Mouse (Mus musculus) cerebellum, adult 2 months (tissue): ENCODE measurements around the gene Ppp4r1. TPM values are rescaled to one million over a fixed set of nuclear protein-coding genes. Genes with fewer than 3 reads are reported as not detected.

Source experiments
- DNase-seq, 2 experiments: peaks; one replicate each; pipeline ENCODE4 v3.0.0; 2021
- H3K27ac ChIP-seq: fragments of 200-500 bp; 2 replicates; pipeline ENCODE4 v1.5.1; 2012; ENCODE audit warnings: low read length, control low read depth, inconsistent platforms; ENCODE audit not compliant: insufficient read depth
- H3K27me3 ChIP-seq: fragments of 200-500 bp; 2 replicates; pipeline ENCODE4 v1.6.1; 2012; ENCODE audit warnings: inconsistent platforms, mild to moderate bottlenecking, low read length, moderate library complexity; ENCODE audit not compliant: control insufficient read depth, insufficient read depth
- H3K4me1 ChIP-seq: fragments of 200-500 bp; 2 replicates; pipeline ENCODE4 v1.6.1; 2011; ENCODE audit warnings: low read length; ENCODE audit not compliant: control insufficient read depth, insufficient read depth
- H3K4me3 ChIP-seq: fragments of 200-500 bp; replicated peaks from 2 replicates; pipeline ENCODE3; 2011; ENCODE audit warnings: mild to moderate bottlenecking, low read depth, low read length, control low read depth; ENCODE audit not compliant: insufficient read depth
- CTCF ChIP-seq: fragments of 200-500 bp; IDR thresholded peaks from 2 replicates; pipeline ENCODE4 v1.5.1; 2011; ENCODE audit warnings: low read depth, mild to moderate bottlenecking, control low read depth, low read length, moderate library complexity, borderline replicate concordance; ENCODE audit not compliant: insufficient read depth
- POLR2A ChIP-seq: fragments of 200-500 bp; IDR thresholded peaks from 2 replicates; pipeline ENCODE4 v1.6.1; 2011; ENCODE audit warnings: low read length, control low read depth, borderline replicate concordance; ENCODE audit not compliant: insufficient read depth
- WGBS: fragments of 180-500 bp; shearing (Covaris S2); methylation state at CpG from one replicate; pipeline ENCODE4 v1.1.7; 2018; 5-methylcytosine and 5-hydroxymethylcytosine counted together
- polyA plus RNA-seq: library from polyadenylated mRNA; depleted of rRNA; stranded (reverse); fragments of >200 nt; gene quantifications from 2 replicates; pipeline ENCODE4 v1.2.3, GENCODE M21; 2012

The Ppp4r1 gene
- polyA plus RNA-seq, 1 experiment: 72.9 TPM

GRCm38 (mm10) chr17:65822423-65822822, 40.0 kb downstream of the Ppp4r1 start:
- no peak for TF ChIP-seq POLR2A
- no peak for TF ChIP-seq CTCF
- Histone ChIP-seq H3K27me3 (no peaks in the 10 kb centered on the region), H3K4me1 (peaks cover 10% of the 10 kb centered on the region), H3K27ac (no peak overlapping the region), H3K4me3 (no peak overlapping the region)
- DNase-seq: no peak
- WGBS: 90% methylated on average over 5 of the region's 5 CpGs

- WGBS: 45% methylated on average over 10 of the region's 10 CpGs
- peaks cover 10% of the 10 kb centered on the region for H3K4me1 ChIP-seq
- DNase-seq: no peak
- no peak for TF ChIP-seq POLR2A
- TF ChIP-seq CTCF: no peak
- no peak overlapping the region for H3K4me3 ChIP-seq
- H3K27me3 ChIP-seq: no peaks in the 10 kb centered on the region
- H3K27ac ChIP-seq: no peak overlapping the region
These were observed 41.9 kb downstream of the Ppp4r1 start for GRCm38 (mm10) chr17:65824246-65824645.

GRCm38 (mm10) chr17:65826257-65826656, 43.9 kb downstream of the Ppp4r1 start:
- H3K4me1 ChIP-seq: peaks cover 10% of the 10 kb centered on the region
- WGBS: 55% methylated on average over 9 of the region's 9 CpGs
- no peak for DNase-seq
- no peak overlapping the region for H3K27ac ChIP-seq
- no peak for TF ChIP-seq CTCF
- TF ChIP-seq POLR2A: no peak
- no peaks in the 10 kb centered on the region for H3K27me3 ChIP-seq
- no peak overlapping the region for H3K4me3 ChIP-seq

- 75% methylated on average over 16 of the region's 16 CpGs for WGBS
- H3K4me1 ChIP-seq: peaks cover 10% of the 10 kb centered on the region
- no peak overlapping the region for H3K27ac ChIP-seq
- TF ChIP-seq CTCF (no peak), POLR2A (no peak)
- H3K27me3 ChIP-seq: no peaks in the 10 kb centered on the region
- H3K4me3 ChIP-seq: no peak overlapping the region
- DNase-seq: no peak
These were observed 44.9 kb downstream of the Ppp4r1 start for GRCm38 (mm10) chr17:65827119-65827840.

GRCm38 (mm10) chr17:65827904-65828303, 45.5 kb downstream of the Ppp4r1 start:
- H3K27ac ChIP-seq: no peak overlapping the region
- TF ChIP-seq POLR2A: no peak
- TF ChIP-seq CTCF: no peak
- WGBS: 95% methylated on average over 5 of the region's 5 CpGs
- H3K27me3 ChIP-seq: no peaks in the 10 kb centered on the region
- no peak for DNase-seq
- no peak overlapping the region for H3K4me3 ChIP-seq
- H3K4me1 ChIP-seq: peaks cover 10% of the 10 kb centered on the region

- DNase-seq: no peak
- TF ChIP-seq CTCF: no peak
- WGBS: 90% methylated on average over 11 of the region's 11 CpGs
- H3K27ac ChIP-seq: no peak overlapping the region
- no peak overlapping the region for H3K4me3 ChIP-seq
- peaks cover 8% of the 10 kb centered on the region for H3K4me1 ChIP-seq
- no peaks in the 10 kb centered on the region for H3K27me3 ChIP-seq
These were observed 46.6 kb downstream of the Ppp4r1 start for GRCm38 (mm10) chr17:65828951-65829350.

GRCm38 (mm10) chr17:65830216-65830863, 48.0 kb downstream of the Ppp4r1 start:
- Histone ChIP-seq H3K4me1 (0 out of 2 replicates have a peak, but pooled peaks cover 2% of the 10 kb centered on the region), H3K4me3 (no peak overlapping the region), H3K27ac (no peak overlapping the region), H3K27me3 (no peaks in the 10 kb centered on the region)
- TF ChIP-seq CTCF (peak; percentile 34; the same call in 1 of the 2 replicates), POLR2A (no peak)
- no peak for DNase-seq
- 92% methylated on average over 13 of the region's 13 CpGs for WGBS

- no peak for DNase-seq
- Histone ChIP-seq H3K4me3 (no peak overlapping the region), H3K27me3 (no peaks in the 10 kb centered on the region), H3K27ac (no peak overlapping the region), H3K4me1 (no peaks in the 10 kb centered on the region)
- 87% methylated on average over 3 of the region's 3 CpGs for WGBS
- TF ChIP-seq CTCF (no peak), POLR2A (no peak)
These were observed 51.5 kb downstream of the Ppp4r1 start for GRCm38 (mm10) chr17:65833891-65834290.
